Mouse (Mus musculus) limb, embryonic 11.5 days (tissue): ENCODE data around the gene 2410137M14Rik. TPM values are rescaled to one million over a fixed set of nuclear protein-coding genes. Genes with fewer than 3 reads are reported as not detected.
A peak's percentile ranks its signal among the peaks of the same experiment; 100 is the strongest.

ENCODE experiments used
- ATAC-seq: fragments of 200-750 bp; cut with Nextera tagmentation; 2 replicates; pipeline ENCODE4 v1.8.0; 2017; ENCODE audit warnings: low read depth; ENCODE audit not compliant: insufficient number of reproducible peaks, low FRiP score, low TSS enrichment
- DNase-seq: peaks from one replicate; pipeline ENCODE4 v3.0.0-alpha.2; 2015; ENCODE audit warnings: low spot score
- H3K27ac ChIP-seq: fragments of 300-500 bp; sonication (generic); replicated peaks from 2 replicates; pipeline ENCODE4 v1.5.1; 2014; ENCODE audit warnings: low read depth, mild to moderate bottlenecking, low read length
- H3K27me3 ChIP-seq: fragments of 300-500 bp; sonication (generic); 2 replicates; pipeline ENCODE4 v1.6.1; 2014; ENCODE audit warnings: mild to moderate bottlenecking, low read length, mixed read lengths; ENCODE audit not compliant: control insufficient read depth, insufficient read depth
- H3K36me3 ChIP-seq: fragments of 300-500 bp; sonication (generic); 2 replicates; pipeline ENCODE4 v1.6.1; 2014; ENCODE audit warnings: mild to moderate bottlenecking, low read length, moderate library complexity, mixed read lengths; ENCODE audit not compliant: control insufficient read depth, insufficient read depth
- H3K4me1 ChIP-seq: fragments of 300-500 bp; sonication (generic); 2 replicates; pipeline ENCODE4 v1.6.1; 2014; ENCODE audit warnings: low read length, mixed read lengths; ENCODE audit not compliant: control insufficient read depth, insufficient read depth
- H3K4me2 ChIP-seq: fragments of 300-500 bp; sonication (generic); 2 replicates; pipeline ENCODE4 v1.6.1; 2014; ENCODE audit warnings: low read depth, mild to moderate bottlenecking, moderate library complexity; ENCODE audit not compliant: severe bottlenecking
- H3K4me3 ChIP-seq: fragments of 300-500 bp; sonication (generic); 2 replicates; pipeline ENCODE4 v1.5.1; 2014; ENCODE audit warnings: low read depth, low read length
- H3K9ac ChIP-seq: fragments of 300-500 bp; sonication (generic); 2 replicates; pipeline ENCODE4 v1.6.1; 2014; ENCODE audit warnings: mild to moderate bottlenecking, low read length
- H3K9me3 ChIP-seq: fragments of 300-500 bp; sonication (generic); 2 replicates; pipeline ENCODE4 v1.6.1; 2016; ENCODE audit warnings: low read length; ENCODE audit not compliant: control insufficient read depth
- WGBS: fragments of 180-500 bp; shearing (Covaris S2); extraction: QIAGEN DNeasy Blood & Tissue Kit; methylation state at CpG from one replicate; pipeline ENCODE4 v1.1.7; 2014; 5-methylcytosine and 5-hydroxymethylcytosine counted together
- polyA plus RNA-seq: library from polyadenylated mRNA; unstranded; fragments of >200 nt; fragmentation: Nextera tagmentation; extraction: Ambion mirVana; gene quantifications from 2 replicates; pipeline ENCODE4 v1.2.1, GENCODE M21; 2014

The 2410137M14Rik gene
- polyA plus RNA-seq, 1 experiment from 2014 or later = not detected

DNA sequence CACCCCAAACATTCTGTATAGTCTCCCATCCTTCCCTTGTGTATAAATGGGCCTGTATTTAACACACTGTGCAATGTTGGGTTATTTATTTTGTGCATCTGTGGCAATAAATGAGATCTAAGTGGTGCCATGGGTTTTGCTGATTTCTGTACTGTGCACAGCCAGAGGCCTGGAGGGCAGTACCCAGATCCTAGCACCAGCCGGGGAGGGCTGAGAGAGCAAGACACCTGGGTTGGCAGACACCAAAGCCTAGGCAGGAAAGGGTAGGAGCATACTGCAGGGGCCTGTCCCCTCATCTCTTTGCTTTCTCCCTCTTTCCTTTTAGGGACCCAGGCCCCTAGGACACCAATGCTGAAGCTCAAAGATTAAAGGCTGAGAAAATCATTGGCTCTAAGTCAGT lies 32.8 kb downstream of the 2410137M14Rik start:
- H3K9me3 ChIP-seq = no peaks in the 10 kb centered on the region
- H3K27me3 ChIP-seq = peaks cover 19% of the 10 kb centered on the region
- peaks cover 10% of the 10 kb centered on the region for H3K4me1 ChIP-seq
- no peak for DNase-seq
- ATAC-seq = no peak
- H3K9ac ChIP-seq = no peak overlapping the region
- WGBS = 94% methylated on average over 1 of the region's 1 CpGs
- H3K4me2 ChIP-seq = no peak overlapping the region
- H3K27ac ChIP-seq = no peak overlapping the region
- no peak overlapping the region for H3K4me3 ChIP-seq
- no peaks in the 10 kb centered on the region for H3K36me3 ChIP-seq

DNA sequence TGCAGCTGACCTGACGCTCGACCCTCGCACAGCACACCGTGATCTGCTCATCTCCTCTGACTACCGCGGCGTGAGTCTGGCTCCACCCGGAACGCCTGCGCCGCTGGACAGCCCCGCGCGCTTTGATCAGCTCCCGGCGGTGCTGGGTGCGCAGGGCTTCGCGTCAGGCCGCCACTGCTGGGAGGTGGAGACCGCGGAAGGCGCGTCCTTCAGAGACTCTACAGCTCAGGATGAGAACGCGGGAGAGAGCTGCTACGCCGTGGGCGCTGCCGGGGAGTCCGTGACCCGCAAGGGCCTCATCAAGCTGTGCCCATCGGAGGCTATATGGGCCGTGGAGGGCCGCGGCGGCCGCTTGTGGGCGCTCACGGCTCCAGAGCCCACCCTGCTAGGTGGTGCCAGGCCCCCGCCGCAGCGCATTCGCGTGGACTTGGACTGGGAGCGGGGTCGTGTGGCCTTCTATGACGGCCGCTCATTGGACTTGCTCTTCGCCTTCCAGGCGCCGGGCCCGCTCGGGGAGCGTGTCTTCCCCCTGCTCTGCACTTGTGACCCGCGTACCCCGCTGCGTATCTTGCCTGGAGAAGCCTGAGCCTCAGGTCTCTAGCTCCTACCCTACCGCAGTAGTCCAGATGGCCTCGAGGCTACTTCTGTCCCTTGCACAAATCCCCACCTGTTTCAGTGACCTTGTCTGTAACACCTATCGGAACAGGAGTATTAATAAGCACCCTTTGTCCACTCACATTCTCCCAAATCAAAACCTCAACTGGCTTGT lies 33.8 kb downstream of the 2410137M14Rik start:
- H3K4me2 ChIP-seq = peak overlapping the region; percentile 94
- H3K27me3 ChIP-seq = peaks cover 29% of the 10 kb centered on the region
- no peaks in the 10 kb centered on the region for H3K36me3 ChIP-seq
- H3K9me3 ChIP-seq = no peaks in the 10 kb centered on the region
- H3K4me3 ChIP-seq = peak overlapping the region; percentile 42
- peak overlapping the region; percentile 70 for H3K9ac ChIP-seq
- H3K4me1 ChIP-seq = peaks cover 14% of the 10 kb centered on the region
- no peak overlapping the region for H3K27ac ChIP-seq
- 2% methylated on average over 62 of the region's 62 CpGs for WGBS
- ATAC-seq (peak; percentile 40), DNase-seq (peak; percentile 68)

DNA sequence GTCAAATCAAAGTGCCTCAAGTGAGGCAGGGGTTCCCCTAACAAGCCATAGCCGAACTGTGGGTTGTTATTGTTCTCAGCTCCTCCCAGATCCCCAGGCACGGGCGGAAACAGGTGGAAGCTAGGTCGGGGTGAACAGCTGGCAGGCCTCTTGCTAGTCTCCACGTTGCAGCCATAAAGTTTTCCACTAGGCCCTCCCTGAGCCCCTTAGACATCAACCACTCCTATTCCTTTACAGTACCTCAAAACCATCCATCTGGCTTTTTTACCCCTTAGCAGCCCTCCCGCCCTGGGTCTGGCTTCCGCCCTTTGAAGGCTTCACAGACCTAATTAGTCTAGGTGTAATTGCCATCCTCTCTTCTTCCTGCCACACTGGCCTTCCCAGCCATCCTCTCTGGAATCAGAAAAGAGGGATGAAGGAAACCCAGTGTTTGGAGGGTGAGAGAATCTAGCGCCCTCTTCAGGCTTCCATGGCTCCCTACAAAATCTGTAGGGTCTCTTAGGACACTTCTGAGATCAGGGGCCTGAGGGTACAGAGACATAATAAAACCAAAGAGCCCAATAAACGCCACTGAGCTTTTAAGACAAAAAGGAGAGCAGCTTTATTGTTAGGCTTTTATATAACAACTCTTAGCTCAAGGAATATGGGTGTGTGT lies 36.8 kb downstream of the 2410137M14Rik start:
- Histone ChIP-seq H3K27ac (no peak overlapping the region), H3K9me3 (no peaks in the 10 kb centered on the region), H3K9ac (no peak overlapping the region), H3K4me1 (peaks cover 12% of the 10 kb centered on the region), H3K36me3 (no peaks in the 10 kb centered on the region), H3K4me2 (no peak overlapping the region), H3K4me3 (no peak overlapping the region), H3K27me3 (peaks cover 38% of the 10 kb centered on the region)
- 3% methylated on average over 9 of the region's 9 CpGs for WGBS
- peak; percentile 60 for DNase-seq
- peak; percentile 52; the same call in 1 of the 2 replicates for ATAC-seq

DNA sequence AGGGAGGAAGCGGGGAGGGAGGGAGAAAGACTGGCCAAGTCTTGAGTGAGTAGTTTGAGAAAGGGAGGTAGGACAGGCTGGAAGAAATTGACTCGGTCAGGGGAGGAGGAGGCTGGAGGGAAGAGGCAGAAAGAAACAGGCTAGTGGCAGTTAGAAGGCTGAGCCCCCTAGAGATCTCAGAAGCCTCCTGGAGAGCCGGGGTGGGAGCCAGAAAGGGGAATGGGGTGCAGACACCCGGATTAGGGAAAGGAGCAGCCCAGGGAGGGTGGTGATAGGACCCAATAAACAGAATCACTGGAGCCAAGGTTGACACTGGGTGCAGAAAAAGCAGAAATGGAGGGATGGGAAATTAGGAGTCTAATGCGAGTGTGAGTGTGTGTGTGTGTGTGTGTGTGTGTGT lies 37.3 kb downstream of the 2410137M14Rik start:
- 19% methylated on average over 5 of the region's 5 CpGs for WGBS
- Histone ChIP-seq H3K4me3 (no peak overlapping the region), H3K9me3 (no peaks in the 10 kb centered on the region), H3K4me2 (0 out of 2 replicates have a peak overlapping the region, but pooled peaks have one; percentile 67), H3K4me1 (peaks cover 12% of the 10 kb centered on the region), H3K36me3 (no peaks in the 10 kb centered on the region), H3K9ac (no peak overlapping the region), H3K27me3 (peaks cover 38% of the 10 kb centered on the region), H3K27ac (no peak overlapping the region)
- DNase-seq (no peak), ATAC-seq (no peak)

DNA sequence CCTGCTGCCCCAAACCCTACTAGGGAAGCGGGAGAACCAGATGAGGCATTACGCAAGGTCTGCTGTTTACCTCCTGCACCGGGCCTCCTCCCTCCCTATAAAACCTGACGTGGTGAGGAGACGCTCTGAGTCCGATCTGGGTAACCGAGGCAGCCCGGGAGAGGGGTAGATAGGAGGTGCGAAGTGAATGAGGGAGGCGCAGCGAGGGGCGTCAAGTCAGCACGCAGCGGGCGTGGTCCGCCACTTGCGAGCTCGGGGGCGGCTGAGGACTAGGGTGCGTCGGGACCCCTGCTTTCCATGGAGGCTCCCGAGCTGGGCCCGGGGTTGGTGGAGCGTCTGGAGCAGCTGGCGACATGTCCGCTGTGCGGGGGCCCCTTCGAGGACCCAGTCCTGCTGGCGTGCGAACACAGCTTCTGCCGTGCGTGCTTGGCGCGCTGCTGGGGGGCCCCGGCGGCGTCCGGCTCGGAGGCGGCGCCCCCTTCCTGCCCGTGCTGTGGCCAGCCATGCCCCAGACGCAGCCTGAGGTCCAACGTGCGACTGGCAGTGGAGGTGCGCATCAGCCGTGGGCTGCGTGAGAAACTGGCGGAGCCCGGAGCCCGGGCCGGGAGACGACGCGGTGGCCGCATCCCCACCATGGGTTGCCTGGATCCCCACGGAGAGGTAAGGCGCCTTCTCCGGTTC lies 38.1 kb downstream of the 2410137M14Rik start, which contains the start of gene Rnf39:
Gene Rnf39 (plus strand): TSS at position 128 of the 681 bp plus-strand sequence.
- H3K4me1 ChIP-seq = peaks cover 12% of the 10 kb centered on the region
- no peaks in the 10 kb centered on the region for H3K36me3 ChIP-seq
- peak within 1 kb of the TSS; percentile 40; the same call in 1 of the 2 replicates for H3K9ac ChIP-seq
- H3K27ac ChIP-seq = no peak within 1 kb of the TSS
- H3K9me3 ChIP-seq = no peaks in the 10 kb centered on the region
- no peak; the same call in 1 of the 2 replicates for ATAC-seq
- peak within 1 kb of the TSS; percentile 40 for H3K4me3 ChIP-seq
- peak; percentile 43 for DNase-seq
- WGBS = 2% methylated on average over 56 of the region's 59 CpGs
- H3K4me2 ChIP-seq = peak within 1 kb of the TSS; percentile 67
- peaks cover 38% of the 10 kb centered on the region for H3K27me3 ChIP-seq

DNA sequence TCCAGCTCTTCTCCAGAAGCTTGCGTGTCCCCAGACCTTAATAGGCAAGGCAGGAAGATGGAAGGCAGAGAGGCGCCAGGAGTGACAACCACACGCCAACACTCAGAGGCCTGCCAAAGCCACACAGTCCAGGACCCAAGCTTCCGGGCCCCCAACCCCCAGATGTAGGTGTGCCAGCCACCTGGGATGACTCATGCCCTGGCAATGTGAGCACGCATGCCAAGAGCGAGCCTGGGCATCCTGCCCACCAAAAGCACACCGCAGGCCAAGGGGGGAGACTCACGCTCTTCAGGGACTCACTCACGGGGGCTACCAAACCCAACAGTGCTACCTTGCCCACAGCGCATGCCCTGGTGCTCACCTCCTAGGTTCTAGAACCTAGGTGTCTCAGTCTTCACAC lies 38.6 kb downstream of the 2410137M14Rik start:
- peaks cover 38% of the 10 kb centered on the region for H3K27me3 ChIP-seq
- H3K36me3 ChIP-seq = no peaks in the 10 kb centered on the region
- no peak overlapping the region for H3K9ac ChIP-seq
- no peak overlapping the region for H3K27ac ChIP-seq
- no peak for ATAC-seq
- 52% methylated on average over 10 of the region's 10 CpGs for WGBS
- H3K4me2 ChIP-seq = peak overlapping the region; percentile 67
- H3K9me3 ChIP-seq = no peaks in the 10 kb centered on the region
- H3K4me3 ChIP-seq = peak overlapping the region; percentile 40
- DNase-seq = no peak
- H3K4me1 ChIP-seq = peaks cover 12% of the 10 kb centered on the region

DNA sequence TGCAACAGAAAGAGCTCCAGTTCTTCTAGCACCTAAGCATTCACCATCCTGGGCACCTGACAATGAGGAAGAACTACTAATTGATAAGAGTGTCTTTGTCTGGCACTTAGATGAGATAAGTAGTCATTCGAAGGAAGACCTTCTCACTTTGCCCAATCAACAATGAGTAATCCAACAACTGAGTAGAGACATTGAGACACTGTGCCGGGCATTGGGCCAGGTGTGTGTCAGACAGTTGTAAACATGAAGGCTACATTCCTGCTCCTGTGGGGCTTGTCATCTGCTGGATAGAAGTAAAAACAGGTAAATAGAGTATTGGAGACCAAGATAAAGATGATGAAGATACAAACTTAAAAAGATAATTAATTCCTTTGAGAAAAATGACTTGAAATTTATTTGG lies 43.0 kb downstream of the 2410137M14Rik start:
- H3K9me3 ChIP-seq = no peaks in the 10 kb centered on the region
- no peak for ATAC-seq
- no peaks in the 10 kb centered on the region for H3K36me3 ChIP-seq
- H3K27me3 ChIP-seq = peaks cover 17% of the 10 kb centered on the region
- no peak for DNase-seq
- no peak overlapping the region for H3K4me2 ChIP-seq
- no peak overlapping the region for H3K9ac ChIP-seq
- H3K4me3 ChIP-seq = no peak overlapping the region
- peaks cover 2% of the 10 kb centered on the region; the same call in 1 of the 2 replicates for H3K4me1 ChIP-seq
- WGBS = 85% methylated on average over 2 of the region's 2 CpGs
- no peak overlapping the region for H3K27ac ChIP-seq

DNA sequence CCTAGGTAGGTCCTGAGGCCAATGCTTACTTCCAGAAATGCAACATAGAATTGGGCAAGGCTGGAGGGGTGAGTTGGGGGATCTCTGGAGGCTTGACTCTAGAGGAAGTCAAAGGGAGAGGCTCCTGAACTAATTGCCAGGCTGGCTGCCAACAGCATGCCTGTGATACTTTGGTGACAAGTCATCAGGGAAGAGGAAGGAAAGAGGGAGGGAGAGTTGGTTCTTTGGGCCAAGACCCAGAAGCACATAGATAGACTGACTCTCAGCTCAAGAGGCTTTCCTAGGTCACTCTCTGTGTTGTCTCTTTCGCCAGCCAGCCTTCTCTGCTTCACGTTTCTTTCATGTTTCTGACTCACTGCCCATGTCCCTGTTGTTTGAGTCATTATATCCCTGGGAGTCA lies 49.2 kb downstream of the 2410137M14Rik start:
- Histone ChIP-seq H3K9me3 (no peaks in the 10 kb centered on the region), H3K27ac (no peak overlapping the region), H3K4me2 (no peak overlapping the region), H3K9ac (no peak overlapping the region), H3K27me3 (no peaks in the 10 kb centered on the region), H3K4me3 (no peak overlapping the region), H3K4me1 (no peaks in the 10 kb centered on the region), H3K36me3 (no peaks in the 10 kb centered on the region)
- no peak for ATAC-seq
- DNase-seq = no peak
- 70% methylated on average over 2 of the region's 2 CpGs for WGBS
